Mouse (Mus musculus): ENCODE measurements around the gene Chst10.

Chst10 gene

GRCm38 (mm10) chr1:38817268-38817667, 80.7 kb downstream of the Chst10 start:
- DNase-seq (ENCODE audit: low read depth, low spot score), result no peak

- DNase-seq (ENCODE audit: low read depth, low spot score), result no peak
Measured at GRCm38 (mm10) chr1:38816306-38816705, 81.7 kb downstream of the Chst10 start.

All from ES-CJ7 (cell line).